Mouse (Mus musculus) megakaryocyte, adult 5-6 weeks (primary cell): ENCODE data around the gene Mageb16. TPM values are rescaled to one million over a fixed set of nuclear protein-coding genes. Genes with fewer than 3 reads are reported as not detected.

Experiments
- ATAC-seq: 2 replicates; pipeline ENCODE4 v1.8.0; 2016; ENCODE audit warnings: mild to moderate bottlenecking, inconsistent platforms; ENCODE audit not compliant: poor library complexity, severe bottlenecking
- total RNA-seq, 2 experiments: library from RNA; stranded (forward) in 1 of 2; stranded (reverse) in 1 of 2; fragments of 153-499, 151-499 nt in 1 of 2; fragments of 221-1000, 200-1000 nt in 1 of 2; gene quantifications; 2 replicates each; pipeline versions ENCODE4 v1.2.3 to v1.2.4; 2015 to 2017

Mageb16 gene
- total RNA-seq (2015): not detected in 2 replicates
- total RNA-seq (2017): not detected in 2 replicates

DNA sequence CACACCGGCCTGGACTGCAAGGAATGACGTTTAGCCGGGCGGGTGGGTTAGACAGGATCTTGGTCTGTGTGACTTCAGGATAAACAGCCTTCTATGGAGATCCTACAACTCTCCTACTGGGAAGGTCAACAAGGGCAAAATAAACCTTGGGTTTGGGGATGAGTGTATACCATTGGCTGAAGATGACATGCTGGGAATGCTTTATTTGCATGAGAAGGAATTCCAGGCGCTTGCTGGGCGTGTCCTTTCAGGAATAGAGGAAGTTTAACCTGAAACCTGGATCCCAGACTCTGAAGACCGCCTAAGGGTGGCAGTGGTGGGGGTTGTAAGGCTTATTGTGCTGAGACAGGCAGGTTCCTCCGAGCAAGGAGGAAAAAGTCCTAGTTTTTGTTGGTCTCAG is at the start of gene Mageb16:
Gene Mageb16, minus strand, starts transcription at position 25 of the 400 bp plus-strand sequence.
- ATAC-seq: no peak

DNA sequence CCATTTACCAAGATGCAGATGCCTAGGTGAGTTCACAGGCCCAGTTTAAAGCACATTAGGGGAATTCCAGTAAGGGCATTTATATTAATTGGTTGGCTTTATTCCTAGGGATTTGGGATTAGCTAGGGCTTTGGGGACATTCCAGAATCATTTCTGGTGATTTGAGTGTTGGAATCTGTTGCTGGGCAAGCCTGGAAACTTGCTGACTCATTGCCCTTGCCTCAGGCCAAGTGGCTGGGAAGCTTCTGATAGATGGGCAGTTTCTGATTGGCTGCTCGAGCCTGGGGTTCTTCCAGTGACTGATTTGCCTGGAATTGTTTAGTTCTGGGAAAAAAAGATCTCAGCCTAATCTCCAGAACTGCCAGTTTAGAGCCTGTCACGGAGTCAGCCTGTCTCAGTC is 20.1 kb downstream of the Mageb16 start:
- no peak for ATAC-seq

DNA sequence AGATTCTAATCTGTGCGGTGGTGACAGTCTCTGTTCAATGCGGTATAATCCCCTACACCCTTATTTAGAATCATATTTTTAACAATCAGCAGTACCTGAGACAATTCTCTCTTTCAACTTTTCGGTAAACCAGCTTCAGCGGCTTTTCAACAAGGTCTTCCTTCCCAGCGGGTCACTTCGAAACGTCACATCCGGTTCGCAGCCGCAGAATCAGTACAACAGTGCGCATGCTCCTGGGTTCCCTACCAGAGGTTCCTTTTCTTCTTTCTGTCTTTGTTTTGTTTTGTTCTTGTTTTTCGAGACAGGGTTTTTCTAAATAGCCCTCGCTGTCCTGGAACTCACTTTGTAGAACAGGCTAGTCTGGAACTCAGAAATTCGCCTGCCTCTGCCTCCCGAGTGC is 35.8 kb downstream of the Mageb16 start:
- ATAC-seq: no peak

DNA sequence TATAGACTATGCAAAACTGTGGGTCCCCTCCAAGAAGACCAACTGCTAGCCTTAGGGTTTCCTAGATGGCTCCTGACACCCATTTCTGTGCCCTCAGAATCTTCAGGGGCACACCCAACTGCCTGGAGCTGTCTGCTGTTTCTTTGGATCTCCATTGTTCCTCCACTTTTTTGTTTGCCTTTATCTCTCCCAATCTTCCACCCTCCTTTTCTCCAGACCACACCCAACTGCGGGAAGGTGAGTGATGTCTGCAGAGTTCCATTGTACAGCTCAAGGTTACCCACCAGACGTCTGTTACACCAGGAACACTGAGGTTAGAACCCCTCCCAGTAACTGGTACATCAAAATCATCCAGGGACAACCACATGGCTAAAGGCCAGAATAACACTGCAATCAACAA is 64.8 kb downstream of the Mageb16 start:
- ATAC-seq: no peak

Other genes with a start within 250 kb of the Mageb16 start
- gene Gm7173, start 154.2 kb downstream of the Mageb16 start, total RNA-seq (2015): not detected in 2 replicates
- gene Gm7173, start 154.2 kb downstream of the Mageb16 start, total RNA-seq (2017): not detected in 2 replicates